Mouse (Mus musculus): ENCODE measurements around the gene Errfi1. TPM values are rescaled to one million over a fixed set of nuclear protein-coding genes. Genes with fewer than 3 reads are reported as not detected.
"Not testable (repeated sequence)": the region's sequence is repeated elsewhere in the genome, so short reads cannot be mapped to it uniquely, and the experiment has no call there.

The Errfi1 gene
- polyA plus RNA-seq, 1 experiment from 2014 or later, result 5.5 TPM

GRCm38 (mm10) chr4:150903091-150903742 lies 49.5 kb downstream of the Errfi1 start:
- no peak overlapping the region for H3K4me3 ChIP-seq (ENCODE audit: inconsistent target)
- peaks cover 12% of the 10 kb centered on the region for H3K79me2 ChIP-seq (ENCODE audit: inconsistent target)
- H3K36me3 ChIP-seq (ENCODE audit: inconsistent target), result peaks cover 63% of the 10 kb centered on the region
- WGBS (ENCODE audit: missing documents), result 91% methylated on average over 14 of the region's 14 CpGs
- no peak overlapping the region for H3K27ac ChIP-seq

- Histone ChIP-seq H3K36me3 (ENCODE audit: inconsistent target) (peaks cover 41% of the 10 kb centered on the region; the same call in 1 of the 2 replicates), H3K79me2 (ENCODE audit: inconsistent target) (peaks cover 22% of the 10 kb centered on the region), H3K4me3 (ENCODE audit: inconsistent target) (no peak overlapping the region), H3K27ac (no peak overlapping the region)
- 93% methylated on average over 8 of the region's 8 CpGs for WGBS (ENCODE audit: missing documents)
Observed at GRCm38 (mm10) chr4:150907099-150907498, 53.4 kb downstream of the Errfi1 start.

DNA sequence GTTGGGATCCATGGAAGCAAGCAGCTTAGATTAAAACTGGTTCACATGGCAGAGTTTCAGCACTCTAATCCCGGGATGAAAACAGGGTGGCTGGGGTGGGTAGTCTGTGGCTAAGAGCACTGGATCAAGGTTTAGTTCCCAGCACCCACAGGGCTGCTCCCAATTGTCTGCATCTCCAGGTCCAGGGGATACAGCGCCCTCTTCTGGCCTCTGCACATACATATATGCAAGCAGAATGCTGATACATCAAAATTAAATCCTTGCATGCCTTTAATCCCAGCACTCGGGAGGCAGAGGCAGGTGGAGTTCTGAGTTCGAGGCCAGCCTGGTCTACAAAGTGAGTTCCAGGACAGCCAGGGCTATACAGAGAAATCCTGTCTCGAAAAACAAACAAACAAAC lies 54.8 kb downstream of the Errfi1 start:
- Histone ChIP-seq H3K4me3 (ENCODE audit: inconsistent target) (peak overlapping the region; percentile 68; the same call in 1 of the 2 replicates), H3K36me3 (ENCODE audit: inconsistent target) (peaks cover 27% of the 10 kb centered on the region; the same call in 1 of the 2 replicates), H3K79me2 (ENCODE audit: inconsistent target) (peaks cover 22% of the 10 kb centered on the region)
- WGBS (ENCODE audit: missing documents), result 74% methylated on average over 2 of the region's 5 CpGs
- H3K27ac ChIP-seq, result not testable (repeated sequence)

GRCm38 (mm10) chr4:150909451-150910156 lies 55.9 kb downstream of the Errfi1 start:
- Histone ChIP-seq H3K27ac (peak overlapping the region; percentile 45), H3K79me2 (ENCODE audit: inconsistent target) (peaks cover 22% of the 10 kb centered on the region), H3K4me3 (ENCODE audit: inconsistent target) (peak overlapping the region; percentile 68), H3K36me3 (ENCODE audit: inconsistent target) (peaks cover 20% of the 10 kb centered on the region; the same call in 1 of the 2 replicates)
- WGBS (ENCODE audit: missing documents), result 3% methylated on average over 52 of the region's 56 CpGs

GRCm38 (mm10) chr4:150910164-150910951 lies 56.6 kb downstream of the Errfi1 start:
- WGBS (ENCODE audit: missing documents), result 94% methylated on average over 19 of the region's 19 CpGs
- Histone ChIP-seq H3K79me2 (ENCODE audit: inconsistent target) (peaks cover 22% of the 10 kb centered on the region), H3K4me3 (ENCODE audit: inconsistent target) (no peak overlapping the region), H3K36me3 (ENCODE audit: inconsistent target) (peaks cover 16% of the 10 kb centered on the region; the same call in 1 of the 2 replicates), H3K27ac (peak overlapping the region; percentile 32; the same call in 1 of the 2 replicates)

DNA sequence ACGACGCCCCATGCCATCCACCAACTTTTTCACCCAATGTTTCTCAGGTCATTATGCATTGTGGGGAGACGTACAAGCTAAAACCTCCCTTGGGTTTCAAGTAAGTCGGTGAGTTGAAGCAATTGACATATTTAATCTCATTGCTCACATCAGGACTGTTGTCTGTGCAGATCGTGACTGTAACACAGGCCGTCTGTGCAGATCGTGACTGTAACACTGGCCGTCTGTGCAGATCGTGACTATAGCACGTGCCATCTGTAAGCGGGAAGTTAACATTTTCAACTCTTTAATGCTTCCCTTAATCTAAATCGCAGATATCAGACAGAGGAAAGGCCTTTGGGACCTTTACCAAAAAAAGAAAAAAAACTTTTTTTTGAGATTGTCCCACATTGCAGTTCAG lies 60.0 kb downstream of the Errfi1 start:
- no peaks in the 10 kb centered on the region for H3K36me3 ChIP-seq (ENCODE audit: inconsistent target)
- 13% methylated on average over 12 of the region's 12 CpGs for WGBS (ENCODE audit: missing documents)
- peak overlapping the region; percentile 70 for H3K4me3 ChIP-seq (ENCODE audit: inconsistent target)
- H3K27ac ChIP-seq, result peak overlapping the region; percentile 85
- peaks cover 5% of the 10 kb centered on the region for H3K79me2 ChIP-seq (ENCODE audit: inconsistent target)

DNA sequence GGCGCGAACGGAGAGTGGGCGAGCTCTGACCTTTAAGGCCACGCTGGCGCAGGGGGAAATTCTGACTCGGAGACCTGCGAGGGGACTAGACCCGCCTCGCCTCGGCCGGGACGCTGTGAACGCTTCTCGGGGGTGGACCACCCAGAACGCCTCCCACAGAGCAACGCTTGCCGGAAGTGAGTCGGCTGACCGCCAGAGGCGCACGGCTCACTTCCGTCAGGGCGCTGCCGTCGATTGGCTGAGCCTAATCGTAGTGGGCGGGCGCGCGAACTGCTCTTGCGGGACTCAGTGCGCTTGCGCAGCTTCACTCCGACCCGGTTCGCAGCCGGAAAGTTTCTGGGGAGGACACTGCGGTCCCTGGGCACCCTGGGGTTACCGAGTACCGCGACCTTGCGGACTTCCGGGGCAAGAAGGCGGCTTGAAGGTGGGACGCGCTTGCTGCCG lies 60.6 kb downstream of the Errfi1 start, which contains the start of the genes Park7 and Tnfrsf9:
Gene Park7, minus strand, starts transcription at position 148 of the 444 bp plus-strand sequence.
Gene Tnfrsf9, plus strand, starts transcription at position 273 of the 444 bp plus-strand sequence.
- no peaks in the 10 kb centered on the region for H3K79me2 ChIP-seq (ENCODE audit: inconsistent target)
- peak within 1 kb of the TSS; percentile 85 for H3K27ac ChIP-seq
- peak within 1 kb of the TSS; percentile 70 for H3K4me3 ChIP-seq (ENCODE audit: inconsistent target)
- under 1% methylated on average over 46 of the region's 48 CpGs for WGBS (ENCODE audit: missing documents)
- H3K36me3 ChIP-seq (ENCODE audit: inconsistent target), result no peaks in the 10 kb centered on the region

GRCm38 (mm10) chr4:150915181-150915906 lies 61.6 kb downstream of the Errfi1 start:
- 65% methylated on average over 10 of the region's 10 CpGs for WGBS (ENCODE audit: missing documents)

GRCm38 (mm10) chr4:150917336-150918027 lies 63.8 kb downstream of the Errfi1 start:
- WGBS (ENCODE audit: missing documents), result 75% methylated on average over 6 of the region's 8 CpGs
- Histone ChIP-seq H3K79me2 (ENCODE audit: inconsistent target) (no peaks in the 10 kb centered on the region), H3K4me3 (ENCODE audit: inconsistent target) (no peak overlapping the region), H3K27ac (no peak overlapping the region), H3K36me3 (ENCODE audit: inconsistent target) (no peaks in the 10 kb centered on the region)

More at GRCm38 (mm10) chr4:150915181-150915906, 61.6 kb downstream of the Errfi1 start:
- Histone ChIP-seq H3K79me2 (ENCODE audit: inconsistent target) (no peaks in the 10 kb centered on the region), H3K36me3 (ENCODE audit: inconsistent target) (no peaks in the 10 kb centered on the region), H3K4me3 (ENCODE audit: inconsistent target) (peak overlapping the region; percentile 70), H3K27ac (peak overlapping the region; percentile 75)

Other genes with a start within 250 kb of the Errfi1 start
- not detected in 3 replicates for gene Slc45a1, start 201.7 kb upstream of the Errfi1 start, polyA plus RNA-seq (2018)
- gene Park7, start 60.5 kb downstream of the Errfi1 start, polyA plus RNA-seq (2018), result 102 to 170 TPM (median 110 TPM) in 3 replicates
- 0.12 to 0.17 TPM in 2 of 3 replicates, not detected in the other for gene Tnfrsf9, start 60.6 kb downstream of the Errfi1 start, polyA plus RNA-seq (2018)
- not detected in 3 replicates for gene Uts2, start 143.2 kb downstream of the Errfi1 start, polyA plus RNA-seq (2018)
- 0.85 to 6.5 TPM (median 1.4 TPM) in 3 replicates for gene Per3, start 190.7 kb downstream of the Errfi1 start, polyA plus RNA-seq (2018)
- 106 to 130 TPM (median 123 TPM) in 3 replicates for gene Vamp3, start 204.0 kb downstream of the Errfi1 start, polyA plus RNA-seq (2018)
- gene Gm13090, start 235.7 kb downstream of the Errfi1 start, polyA plus RNA-seq (2018), result not detected in 3 replicates